Mouse (Mus musculus) adrenal gland, adult (tissue): ENCODE measurements around the gene Dtx1.

Source experiments
- DNase-seq, 2 experiments: peaks; one replicate each; pipeline ENCODE4 v3.0.0; 2022 to 2023; ENCODE audit warnings: low spot score in 1 of 2; ENCODE audit not compliant: inconsistent age in 2 of 2

Dtx1 gene

DNA sequence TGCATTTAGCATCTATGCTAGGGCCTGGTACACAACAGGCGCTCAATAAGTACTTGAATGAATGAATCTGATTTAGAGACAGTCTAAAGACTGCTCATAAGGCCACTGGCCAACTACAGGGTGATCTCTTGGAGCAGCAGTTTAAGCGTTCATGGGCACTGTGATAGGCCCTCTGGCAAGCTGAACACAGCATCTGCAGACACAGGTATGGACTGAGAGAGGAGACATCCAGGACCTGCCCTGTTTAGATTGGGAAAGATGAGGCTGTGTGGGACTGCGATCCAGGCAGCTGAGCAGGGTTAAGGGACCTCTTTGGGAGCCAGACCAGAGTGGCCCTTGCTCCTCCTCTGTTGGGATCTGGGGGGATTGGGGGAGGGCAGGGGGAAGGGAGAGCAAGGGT, at the start of gene Dtx1:
Gene Dtx1, minus strand, starts transcription at position 101 of the 400 bp plus-strand sequence.
- no peak for DNase-seq

- DNase-seq: no peak
These were observed 42.5 kb upstream of the Dtx1 start for GRCm38 (mm10) chr5:120754215-120754614.

GRCm38 (mm10) chr5:120752786-120753185, 41.1 kb upstream of the Dtx1 start:
- DNase-seq: peak; percentile 38 to 66

- DNase-seq: no peak
These were observed 39.5 kb upstream of the Dtx1 start for GRCm38 (mm10) chr5:120751206-120751605.

- peak in 1 of 2 experiments; percentile 32 for DNase-seq
These were observed 38.0 kb upstream of the Dtx1 start, which contains the start of gene Oas2 for GRCm38 (mm10) chr5:120749688-120750087. Gene Oas2 (minus strand): TSS chr5:120749853.

DNA sequence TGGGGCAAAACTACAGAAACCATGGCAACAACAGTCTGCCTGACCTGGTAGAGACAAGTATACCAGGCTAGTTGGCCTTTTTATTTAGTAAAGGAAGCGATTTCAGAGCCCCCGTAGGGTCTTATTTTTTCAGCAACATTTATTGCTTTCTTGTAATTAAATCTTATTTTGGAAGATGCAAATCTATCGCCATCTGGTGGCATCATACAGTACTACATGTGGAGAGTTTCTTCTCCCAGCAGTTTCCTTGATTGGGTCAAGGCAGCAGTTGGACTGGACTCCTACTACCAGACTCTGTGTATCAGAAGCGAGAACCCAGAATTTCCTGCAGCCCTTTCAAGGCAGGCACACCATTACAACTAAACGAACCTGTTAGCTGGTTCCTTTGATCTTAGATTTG, 34.7 kb upstream of the Dtx1 start:
- peak; percentile 13 to 85 for DNase-seq

DNA sequence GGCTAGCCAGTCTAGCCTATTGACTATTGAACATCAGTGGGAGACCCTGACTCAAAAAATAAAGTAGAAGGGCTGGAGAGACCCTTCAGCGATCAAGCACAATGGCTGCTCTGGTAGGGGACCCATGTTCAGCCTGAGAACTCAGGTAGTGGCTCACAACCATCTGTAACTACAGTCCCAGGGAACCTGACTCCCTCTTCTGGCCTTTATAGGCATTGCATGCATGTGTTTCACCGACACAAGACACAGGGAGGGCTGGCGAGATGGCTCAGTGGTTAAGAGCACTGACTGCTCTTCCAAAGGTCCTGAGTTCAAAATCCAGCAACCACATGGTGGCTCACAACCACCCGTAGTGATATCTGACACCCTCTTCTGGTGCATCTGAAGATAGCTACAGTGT, 30.4 kb upstream of the Dtx1 start:
- peak in 1 of 2 experiments; percentile 75 for DNase-seq

DNA sequence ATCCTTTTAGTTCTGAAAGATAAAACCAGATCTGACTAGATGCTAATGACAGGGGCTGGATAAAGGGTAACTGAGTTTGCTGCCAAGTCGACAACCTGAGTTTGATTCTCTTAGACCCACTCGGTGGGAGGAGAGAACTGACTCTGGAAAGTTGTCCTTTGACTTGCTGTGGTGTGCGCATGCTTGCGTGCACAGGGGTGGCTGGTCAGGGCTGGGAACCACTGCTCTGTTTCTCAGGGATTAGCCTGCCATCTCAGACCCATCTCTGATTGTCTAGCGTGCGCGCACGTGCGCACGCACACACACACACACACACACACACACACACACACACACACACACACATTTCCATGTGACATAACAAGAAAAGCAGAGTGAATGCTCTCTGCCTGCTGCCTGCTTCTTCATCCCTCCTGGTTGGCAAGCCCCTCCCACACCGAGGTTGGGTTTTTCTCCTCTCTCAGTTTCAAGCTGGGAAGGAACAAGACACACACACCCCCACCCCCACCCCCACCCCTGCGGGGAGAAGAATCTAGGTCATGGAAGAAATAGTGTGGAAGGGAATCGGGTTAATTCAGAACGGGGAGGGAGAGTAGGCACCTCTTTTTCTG, 22.8 kb upstream of the Dtx1 start:
- DNase-seq: no peak

GRCm38 (mm10) chr5:120733696-120734095, 22.0 kb upstream of the Dtx1 start:
- no peak for DNase-seq

DNA sequence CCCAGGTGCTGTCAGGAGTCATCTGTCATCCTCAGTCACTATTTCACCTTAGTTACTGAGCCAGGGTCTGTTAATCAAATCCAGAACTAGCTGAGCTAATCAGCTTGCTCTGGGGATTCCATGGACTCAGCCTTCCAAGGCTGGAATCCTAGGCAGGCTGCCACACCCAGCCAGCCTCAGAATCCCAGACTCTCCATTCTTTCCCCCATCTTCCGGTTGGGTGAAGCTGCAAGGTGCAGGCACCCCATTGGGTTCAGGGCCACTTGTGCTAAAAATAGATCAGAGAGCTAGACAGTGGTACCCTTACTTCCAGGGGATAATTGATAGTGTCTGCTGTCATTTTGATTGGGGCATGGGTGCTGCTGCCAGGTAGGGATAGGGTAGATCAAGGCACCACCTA, 21.0 kb upstream of the Dtx1 start:
- no peak for DNase-seq

DNA sequence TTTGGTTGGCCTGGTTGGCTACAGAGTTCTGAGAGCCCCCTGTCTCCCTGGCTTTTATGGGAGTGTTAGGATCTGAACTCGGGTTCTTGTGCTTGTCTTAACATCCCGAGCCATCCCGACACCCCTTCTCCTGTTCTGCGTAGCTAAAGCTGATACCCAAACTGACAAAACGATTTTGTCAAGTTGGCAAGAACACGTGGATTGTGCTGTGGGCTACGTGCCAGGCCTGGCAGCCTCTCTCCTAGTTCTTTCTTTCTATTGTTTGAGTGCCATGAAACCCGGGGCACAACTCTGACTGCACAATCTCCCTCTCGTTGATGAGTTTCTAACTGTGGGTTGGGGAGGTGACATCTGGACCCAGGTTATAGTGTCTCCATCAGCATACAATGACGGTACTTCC, 17.6 kb upstream of the Dtx1 start:
- DNase-seq: no peak

GRCm38 (mm10) chr5:120725811-120726455, 14.2 kb upstream of the Dtx1 start:
- no peak for DNase-seq

DNA sequence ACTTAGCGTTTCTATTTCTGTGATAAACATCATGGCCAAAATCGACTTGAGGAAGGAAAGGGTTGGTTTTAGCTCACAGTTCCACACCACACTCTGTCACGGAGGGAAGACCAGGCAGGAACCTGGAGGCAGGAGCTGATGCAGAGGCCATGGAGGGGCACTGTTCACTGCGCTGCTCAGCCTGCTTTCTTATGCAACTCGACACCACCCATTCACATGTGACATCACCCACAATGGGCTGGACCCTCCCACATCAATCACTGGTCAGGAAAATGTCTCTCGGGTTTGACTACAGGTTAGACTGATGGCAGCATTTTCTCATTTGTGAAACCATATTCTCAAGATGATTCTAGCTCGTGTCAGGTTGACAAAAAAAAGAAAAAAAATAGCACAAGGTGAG, 9.3 kb upstream of the Dtx1 start:
- no peak for DNase-seq

GRCm38 (mm10) chr5:120718600-120719378, 7.1 kb upstream of the Dtx1 start:
- DNase-seq: no peak

- no peak for DNase-seq
These were observed 5.4 kb upstream of the Dtx1 start for GRCm38 (mm10) chr5:120717136-120717535.

DNA sequence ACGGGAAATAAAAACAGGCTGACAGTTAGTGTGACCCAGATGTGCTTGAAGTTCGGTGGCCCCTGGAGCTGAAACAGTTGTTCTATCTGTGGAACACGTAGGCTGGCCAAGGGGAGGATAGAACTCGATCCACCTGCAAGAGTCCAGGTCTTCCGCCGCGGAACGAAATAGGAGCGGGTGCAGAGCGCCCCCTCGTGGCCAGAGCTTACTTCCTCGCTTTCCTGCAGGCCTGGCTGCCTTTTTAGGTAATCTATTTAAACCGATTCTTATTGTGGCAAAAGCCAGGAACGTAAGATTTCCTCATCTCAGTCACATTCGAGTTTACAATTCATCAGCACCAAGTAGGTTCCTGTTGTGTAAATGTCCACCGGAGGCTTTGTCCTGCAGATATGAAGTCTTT, 2.6 kb upstream of the Dtx1 start:
- DNase-seq: peak; percentile 76 to 93

- DNase-seq: no peak
These were observed 994 bp upstream of the Dtx1 start for GRCm38 (mm10) chr5:120712721-120713120.

- DNase-seq: peak; percentile 76 to 89
These were observed 311 bp downstream of the Dtx1 start for GRCm38 (mm10) chr5:120711416-120711815.

- no peak for DNase-seq
These were observed 890 bp downstream of the Dtx1 start for GRCm38 (mm10) chr5:120710826-120711248.

DNA sequence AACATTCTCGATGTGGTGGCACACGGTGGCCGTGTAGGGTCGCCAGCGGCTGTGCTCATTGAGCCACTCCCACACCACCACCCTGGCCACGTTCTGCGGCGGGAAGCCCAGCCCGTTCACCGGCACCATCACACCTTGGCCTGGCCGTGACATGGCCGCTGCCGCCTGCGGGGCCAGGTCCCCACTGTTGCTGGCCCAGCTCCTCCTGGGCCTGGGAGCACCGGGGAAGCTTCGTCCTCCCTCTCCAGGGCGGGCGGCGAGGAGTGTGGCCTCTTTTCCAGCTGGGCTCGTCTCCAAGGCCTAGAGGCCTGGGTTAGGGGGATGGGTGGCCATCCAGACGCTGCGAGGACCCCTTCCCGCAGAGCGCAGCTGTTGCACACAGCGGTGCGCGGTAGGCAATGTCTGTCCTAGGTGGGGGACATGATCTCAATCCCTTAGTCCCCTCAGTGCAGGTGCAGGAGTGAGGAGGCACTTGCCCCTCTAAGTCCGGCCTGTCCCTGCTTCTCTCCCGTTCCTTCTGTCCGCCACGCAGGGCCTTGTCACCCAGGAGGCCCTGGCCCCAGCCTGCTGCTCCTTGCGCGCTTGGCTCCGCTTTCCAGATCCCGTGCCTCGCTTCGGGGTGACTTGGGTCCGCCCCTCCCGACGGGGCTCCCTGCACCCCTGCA, 1.4 kb downstream of the Dtx1 start:
- DNase-seq: peak; percentile 49 to 80

DNA sequence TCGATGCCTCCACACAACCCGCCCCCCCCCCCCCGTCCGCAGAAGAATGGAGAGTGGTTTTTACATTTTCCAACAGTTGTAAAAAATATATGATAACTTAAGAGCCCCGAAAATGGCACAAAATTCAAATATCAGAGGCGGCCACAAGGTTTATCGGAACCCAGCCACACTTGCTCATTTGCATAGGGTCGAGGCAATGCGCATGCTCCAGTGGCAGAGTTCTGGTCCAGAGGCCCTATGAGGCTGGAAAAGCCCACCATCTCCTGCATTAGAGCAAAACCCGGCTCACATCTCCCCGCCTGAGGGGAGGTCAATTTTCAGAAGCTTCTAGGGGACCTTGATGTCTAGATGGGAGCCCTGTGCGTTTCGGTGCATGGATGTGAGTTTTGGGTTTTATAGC, 4.8 kb downstream of the Dtx1 start:
- no peak for DNase-seq
